Mouse (Mus musculus) fat pad, adult 2 months (tissue): ENCODE data around the gene D630039A03Rik.
A peak's percentile ranks its signal among the peaks of the same experiment; 100 is the strongest.

Experiments
- DNase-seq: peaks from one replicate; pipeline ENCODE4 v3.0.0-alpha.2; 2011; ENCODE audit warnings: low read depth, low spot score; ENCODE audit errors: extremely low read depth

D630039A03Rik gene

GRCm38 (mm10) chr4:57927464-57928205 lies 11.5 kb upstream of the D630039A03Rik start:
- no peak for DNase-seq

GRCm38 (mm10) chr4:57924556-57925071 lies 8.5 kb upstream of the D630039A03Rik start:
- no peak for DNase-seq

GRCm38 (mm10) chr4:57922171-57922570 lies 6.1 kb upstream of the D630039A03Rik start:
- no peak for DNase-seq

GRCm38 (mm10) chr4:57920522-57920921 lies 4.4 kb upstream of the D630039A03Rik start:
- DNase-seq, result no peak

GRCm38 (mm10) chr4:57919494-57920423 lies 3.7 kb upstream of the D630039A03Rik start:
- no peak for DNase-seq

GRCm38 (mm10) chr4:57916711-57917110 lies 614 bp upstream of the D630039A03Rik start:
- no peak for DNase-seq

- DNase-seq, result peak; percentile 76
These were observed 706 bp downstream of the D630039A03Rik start for GRCm38 (mm10) chr4:57915216-57915965.

GRCm38 (mm10) chr4:57914193-57915190 lies 1.6 kb downstream of the D630039A03Rik start:
- DNase-seq, result no peak

- no peak for DNase-seq
These were observed 3.1 kb downstream of the D630039A03Rik start for GRCm38 (mm10) chr4:57913021-57913420.

- no peak for DNase-seq
These were observed 7.2 kb downstream of the D630039A03Rik start for GRCm38 (mm10) chr4:57908860-57909259.

GRCm38 (mm10) chr4:57906708-57907107 lies 9.4 kb downstream of the D630039A03Rik start:
- no peak for DNase-seq

GRCm38 (mm10) chr4:57904638-57905037 lies 11.5 kb downstream of the D630039A03Rik start:
- DNase-seq, result no peak

GRCm38 (mm10) chr4:57904211-57904610 lies 11.9 kb downstream of the D630039A03Rik start:
- DNase-seq, result no peak

GRCm38 (mm10) chr4:57902619-57903018 lies 13.5 kb downstream of the D630039A03Rik start:
- no peak for DNase-seq

GRCm38 (mm10) chr4:57901210-57901609 lies 14.9 kb downstream of the D630039A03Rik start:
- no peak for DNase-seq

GRCm38 (mm10) chr4:57896631-57897030 lies 19.5 kb downstream of the D630039A03Rik start:
- no peak for DNase-seq

GRCm38 (mm10) chr4:57895902-57896301 lies 20.2 kb downstream of the D630039A03Rik start:
- DNase-seq, result no peak

- DNase-seq, result no peak
These were observed 21.0 kb downstream of the D630039A03Rik start for GRCm38 (mm10) chr4:57895140-57895539.

GRCm38 (mm10) chr4:57892001-57892586 lies 24.0 kb downstream of the D630039A03Rik start:
- DNase-seq, result no peak
